Mouse (Mus musculus) E14TG2a.4 (cell line): ENCODE measurements around the gene Calm2.

Experiments
- CTCF ChIP-seq: conservative IDR thresholded peaks from 2 replicates; pipeline ENCODE4 v1.5.1; 2014; ENCODE audit warnings: low read length
- NANOG ChIP-seq: IDR thresholded peaks from 2 replicates; pipeline ENCODE4 v1.6.1; 2014; ENCODE audit warnings: borderline replicate concordance, low read length, mixed read lengths

DNA sequence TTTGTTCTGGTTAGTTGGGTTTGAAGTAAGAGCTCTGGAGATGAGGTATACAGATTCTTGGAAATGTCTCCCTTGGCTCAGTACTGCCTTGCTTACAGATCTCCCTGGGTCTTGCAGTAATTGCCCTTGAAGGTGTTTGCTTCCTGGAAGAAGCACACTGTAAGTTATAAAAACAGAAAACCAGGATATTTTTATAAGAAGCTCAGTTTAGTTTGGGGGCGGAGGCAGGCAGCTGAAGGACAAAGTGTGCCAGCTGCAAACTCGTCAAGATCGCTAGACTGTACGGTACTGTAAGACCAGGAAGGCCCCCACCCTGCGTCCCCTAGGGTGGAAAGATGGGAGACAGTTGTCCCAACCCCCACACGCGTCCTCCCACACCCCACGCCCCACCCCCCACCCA, 28.6 kb upstream of the Calm2 start:
- TF ChIP-seq CTCF (no peak), NANOG (no peak)
